Mouse (Mus musculus) common myeloid progenitor, adult 5-6 weeks (primary cell): Measurements from ENCODE around the gene Nxpe3. TPM values are rescaled to one million over a fixed set of nuclear protein-coding genes. Genes with fewer than 3 reads are reported as not detected.

Experiments used
- ATAC-seq: replicated peaks from 2 replicates; pipeline ENCODE4 v1.8.0; 2016; ENCODE audit warnings: low read depth, mild to moderate bottlenecking, moderate TSS enrichment, inconsistent platforms; ENCODE audit not compliant: poor library complexity, severe bottlenecking
- total RNA-seq: library from RNA; stranded (forward); fragments of 200-1000, 187-1606 nt; gene quantifications from 2 replicates; pipeline ENCODE4 v1.2.3, GENCODE M21; 2017

The Nxpe3 gene
- total RNA-seq, 1 experiment from 2014 or later = 15.5 TPM

DNA sequence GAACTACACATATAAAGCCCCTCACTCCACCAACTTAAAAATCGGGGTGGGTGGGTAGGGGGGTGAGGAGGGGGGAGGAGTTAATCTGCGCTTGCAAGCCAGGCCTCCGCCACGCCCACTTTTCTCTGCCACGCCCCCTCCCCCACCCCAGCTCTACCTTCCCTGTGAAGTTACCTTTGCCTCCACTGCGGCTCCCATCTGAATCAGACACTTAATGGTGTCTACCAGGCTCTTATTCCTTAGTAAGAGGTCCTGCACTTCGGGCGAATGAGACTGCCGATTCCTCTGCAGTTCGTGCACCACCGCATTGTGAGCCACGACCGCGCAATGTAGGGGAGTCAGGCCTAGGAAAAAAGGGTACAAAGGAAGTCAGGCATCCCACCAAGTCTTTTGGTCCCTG lies 79.6 kb downstream of the Nxpe3 start:
- ATAC-seq = no peak

DNA sequence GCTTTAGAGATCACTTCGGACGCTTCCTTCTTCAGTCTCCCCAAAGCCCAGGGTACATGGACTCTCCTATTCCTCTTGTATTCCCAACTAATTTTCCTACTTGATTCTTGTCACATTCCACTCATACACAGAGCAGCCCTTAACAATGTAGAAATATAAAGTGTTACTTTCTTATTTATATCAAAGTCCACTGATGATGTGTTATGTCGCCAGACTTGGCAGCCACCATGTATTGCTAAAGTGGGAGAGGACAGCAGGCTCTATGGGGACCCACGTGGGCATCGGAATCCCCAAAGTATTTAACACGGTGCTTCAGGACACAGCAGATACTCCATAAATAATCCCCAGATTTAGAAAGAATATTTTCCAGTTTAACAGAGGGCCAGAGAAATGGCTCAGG lies 80.4 kb downstream of the Nxpe3 start:
- ATAC-seq = no peak

DNA sequence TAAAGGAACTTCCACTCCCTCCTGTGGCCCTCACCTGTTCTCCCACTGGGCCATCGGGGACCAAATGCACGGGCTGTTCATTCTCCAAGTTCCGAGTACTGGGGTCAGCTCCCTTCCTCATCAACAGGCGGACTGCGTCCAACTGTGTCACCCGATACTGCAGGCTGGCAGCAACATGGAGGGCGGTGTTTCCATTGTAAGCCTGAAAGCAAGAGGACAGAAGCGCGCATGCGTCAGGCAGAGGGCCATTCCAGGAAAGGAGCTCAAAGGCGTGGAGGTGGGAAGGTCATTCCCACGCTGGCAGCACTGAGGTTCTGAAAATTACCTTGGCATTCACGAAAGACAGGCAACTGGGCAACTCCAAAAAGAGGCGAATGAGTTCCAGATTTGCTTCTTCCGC lies 81.2 kb downstream of the Nxpe3 start:
- ATAC-seq = no peak

DNA sequence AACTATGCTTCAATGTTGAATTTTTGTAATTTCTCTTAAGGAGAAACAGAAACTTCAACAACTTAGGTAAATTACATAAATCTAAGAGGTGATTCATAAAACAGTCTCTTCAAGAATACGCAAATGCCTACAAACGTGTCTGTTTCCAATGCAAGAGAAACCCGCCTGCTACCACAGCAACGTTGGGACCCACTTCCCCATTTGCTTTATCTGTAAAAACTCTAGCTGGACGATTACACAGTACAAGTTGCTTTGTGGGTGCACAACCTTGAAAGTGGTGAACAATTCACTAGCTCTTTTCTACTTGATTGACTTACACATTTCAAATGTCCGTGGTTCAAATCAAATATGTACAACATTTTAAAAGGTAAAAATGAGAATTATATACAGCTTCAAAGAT lies 83.3 kb downstream of the Nxpe3 start:
- ATAC-seq = peak; percentile 76

DNA sequence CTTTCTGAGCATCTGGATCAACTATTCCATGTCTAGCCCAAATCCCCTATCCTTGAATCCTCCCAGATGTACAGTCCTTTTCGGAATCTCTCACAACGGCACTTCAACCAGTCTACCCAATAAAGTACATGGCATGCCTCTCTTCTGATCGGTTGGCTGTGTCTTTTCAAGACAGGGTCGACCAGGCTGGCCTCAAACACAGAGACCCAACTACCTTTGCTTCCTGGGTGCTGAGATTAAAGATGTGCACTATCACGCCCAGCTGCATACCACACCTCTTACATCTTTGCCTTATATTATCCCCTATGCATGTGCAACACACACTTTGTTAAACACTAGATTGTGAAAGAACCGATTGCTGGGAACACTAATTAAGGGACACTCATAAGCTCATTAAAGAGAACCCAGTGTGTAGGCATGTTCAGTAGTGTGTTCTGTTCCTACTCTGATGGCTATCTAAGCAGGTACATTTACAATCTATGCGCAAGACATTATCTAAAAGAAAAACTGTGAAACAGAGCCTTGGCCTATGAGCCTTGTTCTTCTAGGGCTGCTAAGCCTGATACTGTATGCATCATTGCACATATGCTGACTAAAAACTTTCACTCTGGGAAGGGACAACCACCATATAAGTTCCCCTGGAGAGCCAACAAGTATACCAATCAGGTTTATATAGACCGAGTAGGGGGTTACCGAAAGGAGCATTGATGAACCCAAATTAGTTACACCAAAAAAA lies 85.1 kb downstream of the Nxpe3 start:
- ATAC-seq = no peak

DNA sequence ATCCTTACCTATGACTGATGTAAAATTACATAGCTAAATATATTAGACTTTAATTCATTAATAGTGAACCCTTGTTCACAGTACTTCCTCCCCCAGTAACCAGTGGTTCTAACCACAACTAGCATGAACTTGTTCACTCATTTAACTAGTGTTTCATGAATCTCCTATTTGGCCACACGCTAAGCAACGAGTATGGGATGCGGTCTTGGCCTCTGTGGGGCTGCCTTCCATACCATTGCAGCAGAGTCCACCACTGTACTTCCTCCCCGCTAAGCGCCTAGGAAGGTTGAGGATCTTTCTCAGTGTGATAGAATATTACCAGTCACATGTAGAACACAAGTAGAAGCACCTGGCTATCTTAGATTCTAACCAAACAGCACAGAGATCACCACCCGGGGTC lies 85.7 kb downstream of the Nxpe3 start:
- no peak; the same call in 1 of the 2 replicates for ATAC-seq

DNA sequence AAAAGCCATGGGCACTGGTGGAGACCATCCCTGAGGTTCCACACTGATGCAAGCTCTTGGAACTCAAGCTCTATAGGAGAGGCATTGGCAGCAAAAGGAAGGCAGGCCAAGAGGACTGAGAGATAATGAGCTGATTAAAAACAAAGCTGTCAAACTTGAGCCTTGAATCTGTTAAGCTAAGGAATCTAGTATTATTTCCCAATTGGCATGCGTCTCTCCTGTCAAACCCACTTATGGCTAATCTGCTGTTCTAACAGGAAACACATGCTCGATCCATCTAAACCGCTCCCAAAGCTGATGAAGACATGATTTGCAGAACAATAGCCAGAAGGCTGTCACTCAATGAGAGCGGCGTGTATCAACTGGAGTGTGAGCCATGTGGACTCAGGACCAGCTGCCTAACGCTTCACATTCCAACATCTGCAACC lies 87.6 kb downstream of the Nxpe3 start:
- ATAC-seq = no peak

DNA sequence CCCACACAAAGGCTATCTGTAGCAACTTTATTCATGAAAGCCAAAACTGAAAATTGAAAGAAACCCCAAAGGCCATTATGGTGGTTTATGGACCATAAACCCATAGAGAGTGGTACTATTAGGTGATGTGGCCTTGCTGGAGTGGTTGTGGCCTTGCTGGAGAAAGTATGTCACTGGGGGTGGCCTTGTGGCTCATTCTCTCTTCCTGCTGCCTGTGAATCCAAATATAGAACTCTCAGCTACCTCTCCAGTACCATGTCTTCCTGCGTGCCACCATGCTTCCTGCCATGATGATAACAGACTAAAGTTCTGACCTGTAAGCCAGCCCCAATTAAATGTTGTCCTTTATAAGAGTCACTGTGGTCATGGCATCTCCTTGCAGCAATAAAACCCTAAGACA lies 90.3 kb downstream of the Nxpe3 start:
- ATAC-seq = peak; percentile 53

DNA sequence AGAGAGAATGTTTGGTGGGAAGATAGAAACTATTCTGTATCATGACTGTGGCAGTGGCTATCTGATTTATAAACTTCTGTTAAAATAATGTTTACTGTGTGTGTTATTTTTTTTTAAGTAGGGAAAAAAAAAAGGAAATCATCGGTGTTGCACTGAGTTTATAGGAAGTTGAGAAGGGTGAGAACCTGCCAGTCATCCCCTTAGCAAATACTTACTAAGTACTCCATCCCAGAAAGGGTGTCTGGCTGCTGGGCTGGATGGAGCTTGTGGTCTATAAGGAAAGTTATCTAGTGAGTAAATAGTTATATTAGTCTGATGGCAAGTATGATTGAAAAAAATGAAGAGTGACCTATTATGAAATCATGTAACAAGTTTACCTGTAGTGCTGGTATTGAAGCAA lies 93.5 kb downstream of the Nxpe3 start:
- ATAC-seq = no peak

DNA sequence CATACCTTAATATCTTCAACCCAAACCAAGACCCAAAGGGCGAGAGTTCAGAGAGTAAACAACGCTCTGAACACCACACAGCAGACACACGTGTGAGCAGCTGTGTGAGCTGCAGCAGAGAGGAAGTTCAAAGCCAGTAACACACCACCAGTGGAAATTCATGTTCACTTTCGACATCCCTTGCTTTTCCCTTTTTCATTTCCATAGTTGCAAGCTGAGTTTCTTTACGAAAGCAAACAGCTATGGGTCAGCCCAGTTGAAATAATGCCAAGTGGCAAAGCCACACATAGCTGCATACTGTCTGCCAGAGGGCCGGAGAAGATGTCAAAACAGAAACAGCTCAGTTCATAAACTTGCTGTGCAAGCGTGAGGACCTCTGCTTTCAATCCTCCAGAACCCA lies 96.2 kb downstream of the Nxpe3 start:
- ATAC-seq = peak; percentile 84

DNA sequence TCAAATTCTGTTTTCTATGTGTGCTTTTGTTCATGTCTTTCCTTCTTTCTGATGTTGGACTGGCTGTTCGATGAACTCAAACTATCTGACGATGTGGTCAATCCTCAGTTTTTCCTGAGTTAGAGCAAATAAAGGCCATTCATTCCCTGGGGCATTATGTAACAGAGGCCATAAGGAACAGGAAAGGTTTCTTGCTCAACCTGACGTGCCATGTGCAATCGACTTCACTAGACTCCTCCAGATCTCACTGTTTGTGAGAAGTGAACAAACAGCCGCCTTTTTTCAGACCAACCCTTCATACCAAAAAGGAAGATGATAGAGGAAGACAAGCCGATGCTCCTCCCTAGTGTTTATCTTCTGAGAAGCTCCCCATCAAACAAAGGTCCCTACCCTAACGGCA lies 104.8 kb downstream of the Nxpe3 start:
- peak; percentile 46; the same call in 1 of the 2 replicates for ATAC-seq

Other genes with a start within 250 kb of the Nxpe3 start
- 25.9 and 26.7 TPM in 2 replicates for gene Nfkbiz, start 56.4 kb downstream of the Nxpe3 start, total RNA-seq
- gene Cep97, start 39.6 kb upstream of the Nxpe3 start, total RNA-seq = 20.2 and 24.9 TPM in 2 replicates
- gene Rpl24, start 71.0 kb upstream of the Nxpe3 start, total RNA-seq = 1,507 and 2,166 TPM in 2 replicates
- 42.4 and 49.9 TPM in 2 replicates for gene Zbtb11, start 78.6 kb upstream of the Nxpe3 start, total RNA-seq
- gene Pcnp, start 134.5 kb upstream of the Nxpe3 start, total RNA-seq = 116 and 120 TPM in 2 replicates
- gene Trmt10c, start 142.5 kb upstream of the Nxpe3 start, total RNA-seq = 50.0 and 58.0 TPM in 2 replicates
- 26.1 and 29.4 TPM in 2 replicates for gene Senp7, start 153.1 kb upstream of the Nxpe3 start, total RNA-seq